Mouse (Mus musculus): ENCODE results near the gene 5730480H06Rik.

The 5730480H06Rik gene

DNA sequence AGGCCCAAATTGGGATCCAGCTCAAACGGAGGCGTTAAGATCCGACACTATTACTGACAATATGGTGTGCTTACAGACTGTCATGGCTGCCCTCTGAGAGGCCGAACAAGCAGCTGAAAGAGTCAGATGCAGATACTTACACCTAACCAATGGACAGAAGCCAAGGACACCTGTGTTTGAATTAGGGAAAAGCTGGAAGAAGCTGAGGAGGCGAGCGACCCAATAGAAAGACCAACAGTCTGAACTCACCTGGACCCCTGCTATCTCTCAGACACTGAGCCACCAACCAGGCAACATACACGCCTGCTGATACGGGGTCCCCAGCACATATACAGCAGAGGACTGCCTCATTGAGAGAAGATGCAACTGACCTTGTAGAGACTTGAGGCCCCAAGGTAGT, at the start of gene 5730480H06Rik:
Gene 5730480H06Rik, plus strand, starts transcription at position 301 of the 400 bp plus-strand sequence.
- no peak for DNase-seq (ENCODE audit: low spot score)

DNA sequence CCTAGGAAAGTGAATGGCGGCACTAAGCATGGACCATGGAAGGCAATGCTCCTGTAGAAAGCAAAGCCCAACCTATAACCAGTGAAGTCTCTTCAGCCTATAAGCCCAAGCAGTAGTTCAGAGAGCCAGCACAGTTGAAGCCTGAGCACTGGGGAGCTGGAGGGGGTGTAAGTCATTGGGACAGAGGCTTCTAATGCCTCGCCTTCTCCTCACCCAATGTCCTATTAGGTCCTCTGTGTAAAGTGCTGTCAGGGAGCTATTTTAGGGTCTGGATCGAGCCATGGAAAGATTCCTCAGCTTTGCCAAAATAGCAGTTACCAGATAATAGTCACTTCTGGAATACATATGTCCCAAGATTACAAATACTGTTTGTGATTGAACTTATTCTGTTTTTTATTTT, 26.6 kb upstream of the 5730480H06Rik start:
- DNase-seq (ENCODE audit: low spot score), result no peak

GRCm38 (mm10) chr5:48315057-48315602, 12.6 kb upstream of the 5730480H06Rik start:
- DNase-seq (ENCODE audit: low spot score), result no peak

DNA sequence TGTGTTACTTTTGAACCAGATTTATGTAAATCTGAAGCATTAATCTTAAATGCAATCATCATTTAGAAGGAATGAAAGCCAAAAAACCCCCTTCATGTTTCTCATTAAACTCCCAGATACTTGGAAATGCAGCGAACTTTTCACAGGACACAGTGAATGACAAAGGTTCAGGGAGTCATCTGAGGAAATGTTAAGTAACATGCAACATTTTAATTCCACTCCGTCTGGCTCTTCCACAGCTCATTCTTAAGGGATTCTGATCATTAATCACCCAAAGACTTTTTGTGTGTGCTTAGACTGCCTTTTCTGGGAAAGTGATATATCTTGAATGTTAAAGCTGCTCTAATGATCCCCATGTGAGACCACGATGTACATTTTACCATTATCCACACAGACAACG, 7.2 kb upstream of the 5730480H06Rik start:
- no peak for DNase-seq (ENCODE audit: low spot score)

DNA sequence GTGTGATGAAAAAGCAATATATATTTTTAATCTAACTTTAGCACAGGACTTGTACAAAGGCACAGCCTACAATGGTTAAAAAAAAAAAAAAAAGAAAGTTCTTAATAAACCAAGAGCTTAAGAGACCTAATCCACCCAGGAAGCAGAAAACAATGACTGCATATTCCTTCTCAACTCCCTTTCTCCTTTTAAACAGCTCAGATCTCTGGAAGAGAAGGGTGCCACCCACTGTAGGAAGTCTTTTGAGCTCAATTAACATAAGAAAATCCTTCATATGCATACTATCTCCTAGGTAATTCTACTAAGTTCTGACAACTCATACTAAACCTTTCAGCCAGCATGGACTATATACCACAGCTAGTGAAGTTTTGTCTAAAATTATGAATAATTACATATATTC, 1.5 kb upstream of the 5730480H06Rik start:
- no peak for DNase-seq (ENCODE audit: low spot score)

DNA sequence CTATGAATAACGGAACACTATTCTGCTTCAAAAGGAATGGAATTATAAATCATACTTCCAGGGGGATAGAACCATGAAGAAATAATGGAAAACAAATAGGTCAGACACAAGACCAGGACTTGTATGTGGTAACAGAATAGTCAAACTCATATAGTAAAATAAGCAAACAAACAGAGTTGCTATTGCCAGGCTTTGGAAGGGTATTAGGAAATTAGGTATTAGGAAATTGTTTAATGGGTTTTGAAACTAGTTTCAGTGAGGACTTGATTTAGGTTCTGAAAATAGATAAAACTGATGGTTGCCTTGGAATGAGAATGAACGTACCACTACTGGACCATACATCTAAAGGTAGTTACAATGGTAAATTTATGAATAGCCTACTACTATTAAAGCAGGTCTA, 2.0 kb downstream of the 5730480H06Rik start:
- no peak for DNase-seq (ENCODE audit: low spot score)

DNA sequence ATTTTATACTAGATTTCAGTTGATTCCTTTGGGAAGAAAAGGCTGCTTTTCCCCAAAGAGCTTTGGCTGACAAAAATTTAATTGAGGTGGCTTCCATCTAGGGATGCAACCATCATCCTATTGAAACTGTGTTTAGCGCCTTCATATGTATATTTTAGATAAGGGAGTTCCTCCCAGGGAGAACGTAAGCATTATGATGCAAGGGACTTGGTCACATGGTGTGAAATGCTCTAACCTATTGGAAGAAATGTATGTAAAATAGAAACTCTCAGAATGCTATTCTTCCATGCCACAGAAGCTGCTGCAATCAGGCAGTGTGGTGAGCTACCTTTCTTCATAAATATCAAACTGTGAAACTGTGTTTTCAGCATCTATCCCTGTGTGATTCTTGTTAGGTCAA, 3.1 kb downstream of the 5730480H06Rik start:
- DNase-seq (ENCODE audit: low spot score), result no peak

DNA sequence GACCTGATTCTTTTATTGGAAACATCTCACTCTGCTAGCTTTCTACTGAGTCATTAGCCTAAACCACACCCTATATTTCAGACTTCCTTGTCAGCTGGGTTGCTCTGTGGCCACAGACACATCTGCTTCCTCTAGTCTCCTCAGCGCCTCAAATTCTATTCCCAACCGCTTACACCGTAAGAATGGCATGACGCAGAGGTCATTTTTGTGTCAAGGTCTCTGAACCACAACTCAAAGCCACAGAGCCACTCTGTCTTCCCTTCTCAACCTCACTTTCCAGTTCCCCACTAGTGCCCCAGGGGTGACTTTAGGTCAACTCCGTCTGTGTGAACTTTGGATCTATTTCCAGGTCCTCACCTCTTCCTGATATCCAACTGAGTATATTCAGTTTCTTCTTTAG, 3.7 kb downstream of the 5730480H06Rik start:
- no peak for DNase-seq (ENCODE audit: low spot score)

GRCm38 (mm10) chr5:48333407-48333806, 5.7 kb downstream of the 5730480H06Rik start:
- DNase-seq (ENCODE audit: low spot score), result no peak

DNA sequence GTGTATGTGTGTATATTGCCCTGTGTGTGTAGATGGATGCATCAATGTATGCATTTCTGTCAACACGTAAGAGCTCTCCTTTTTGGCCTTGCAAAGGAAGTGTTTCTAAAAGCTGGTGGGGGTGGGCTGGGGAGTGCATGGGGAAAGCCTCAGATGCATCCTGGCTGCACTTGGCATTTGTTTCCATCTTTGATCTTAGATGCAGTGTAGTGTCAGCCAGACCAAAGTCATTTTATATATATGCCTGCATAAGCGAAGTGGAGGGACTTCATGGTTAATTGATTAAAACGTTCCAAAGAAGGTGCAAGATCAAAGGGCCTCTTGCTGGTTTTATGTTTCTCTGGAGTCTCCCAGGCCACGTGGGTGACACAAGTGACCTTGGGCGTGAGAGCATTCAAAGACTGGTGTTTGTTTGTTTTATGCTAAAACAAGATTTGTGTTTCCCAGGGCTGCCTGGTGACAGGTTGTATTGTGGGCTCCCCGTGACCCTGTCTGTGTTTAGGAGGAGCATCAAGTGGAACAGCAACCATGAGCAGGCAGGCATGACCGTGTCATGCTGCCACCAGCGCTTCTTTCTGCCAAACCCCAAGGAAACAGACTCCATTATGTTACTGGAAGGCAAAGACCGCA, 6.2 kb downstream of the 5730480H06Rik start:
- DNase-seq (ENCODE audit: low spot score), result no peak

DNA sequence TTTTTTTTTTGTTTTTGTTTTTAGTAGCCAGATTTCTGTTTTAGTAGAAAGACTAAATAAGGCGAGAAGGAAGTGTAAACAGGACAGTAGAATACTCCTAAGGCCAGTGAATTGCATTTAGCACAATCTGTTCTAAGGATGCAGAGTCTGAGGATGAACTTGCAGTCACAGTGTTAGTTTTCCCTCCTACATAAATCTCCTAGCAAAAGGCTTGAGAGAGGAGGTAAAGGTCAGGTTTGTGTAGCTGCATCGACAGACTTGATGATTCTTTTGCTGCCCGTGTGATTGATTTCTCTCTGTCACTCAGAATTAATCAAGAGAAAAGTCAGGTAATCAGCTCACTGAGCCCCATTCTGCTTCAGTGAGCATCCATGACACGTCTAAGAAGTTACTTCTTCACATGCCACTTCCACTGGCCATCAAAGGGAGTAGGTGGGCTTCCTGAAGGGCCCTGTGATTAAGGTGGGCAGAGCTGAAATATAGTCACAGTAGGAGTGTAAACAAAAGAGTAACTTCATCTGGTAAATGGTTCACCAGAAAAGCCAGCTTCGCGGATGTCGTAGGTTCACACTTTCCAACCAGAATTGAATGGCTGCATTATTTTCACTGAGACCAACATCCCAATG, 13.2 kb downstream of the 5730480H06Rik start:
- no peak for DNase-seq (ENCODE audit: low spot score)

- no peak for DNase-seq (ENCODE audit: low spot score)
These were observed 17.6 kb downstream of the 5730480H06Rik start for GRCm38 (mm10) chr5:48345095-48345982.

GRCm38 (mm10) chr5:48345983-48346648, 18.4 kb downstream of the 5730480H06Rik start:
- no peak for DNase-seq (ENCODE audit: low spot score)

GRCm38 (mm10) chr5:48349309-48349708, 21.6 kb downstream of the 5730480H06Rik start:
- DNase-seq (ENCODE audit: low spot score), result no peak

- DNase-seq (ENCODE audit: low spot score), result peak; percentile 89
These were observed 44.4 kb downstream of the 5730480H06Rik start for GRCm38 (mm10) chr5:48371890-48372766.

DNA sequence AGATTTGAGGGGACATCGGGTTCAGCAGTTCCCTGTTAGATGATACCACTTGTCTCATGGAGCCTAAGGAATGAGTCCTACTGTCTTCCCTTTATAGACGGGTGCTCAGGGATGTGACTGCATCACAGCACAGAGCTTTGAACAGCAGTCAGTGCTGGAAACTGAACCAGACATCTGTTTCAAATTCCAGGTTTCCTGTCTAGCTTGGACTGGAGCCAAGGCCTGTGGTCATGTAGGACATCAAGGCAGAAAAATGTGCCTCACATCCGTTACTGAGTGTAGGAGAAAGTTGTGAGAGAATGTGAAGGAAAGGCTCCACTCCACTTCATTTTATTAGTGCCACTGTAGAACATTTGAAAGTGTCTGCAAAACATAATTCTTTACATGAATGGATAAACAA, 74.7 kb downstream of the 5730480H06Rik start:
- no peak for DNase-seq (ENCODE audit: low spot score)

GRCm38 (mm10) chr5:48408276-48408675, 80.5 kb downstream of the 5730480H06Rik start:
- DNase-seq (ENCODE audit: low spot score), result no peak

GRCm38 (mm10) chr5:48410348-48410747, 82.6 kb downstream of the 5730480H06Rik start:
- no peak for DNase-seq (ENCODE audit: low spot score)

GRCm38 (mm10) chr5:48411462-48411861, 83.7 kb downstream of the 5730480H06Rik start:
- DNase-seq (ENCODE audit: low spot score), result no peak

DNA sequence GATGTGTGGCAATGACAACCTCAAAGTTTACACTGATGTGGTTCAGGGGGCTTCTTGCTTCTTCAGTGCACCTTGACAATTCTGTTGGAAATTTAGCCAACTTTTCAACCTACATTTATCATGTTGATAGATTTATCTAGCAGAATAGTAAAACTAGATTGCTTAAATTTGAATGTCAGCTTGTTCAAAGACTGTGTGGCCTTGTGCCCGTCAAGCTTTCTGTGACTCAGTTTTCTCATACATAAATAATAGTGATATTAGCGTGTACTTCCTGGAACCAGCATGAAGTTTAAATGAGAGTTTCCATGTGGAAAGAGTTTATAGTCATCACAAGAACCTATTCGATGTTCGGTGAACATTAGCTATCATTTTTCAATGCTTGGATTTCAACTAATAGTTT, 84.5 kb downstream of the 5730480H06Rik start:
- no peak for DNase-seq (ENCODE audit: low spot score)

GRCm38 (mm10) chr5:48419741-48420140, 92.0 kb downstream of the 5730480H06Rik start:
- no peak for DNase-seq (ENCODE audit: low spot score)

Measured in c-Kit-positive CD71-positive TER-119-positive erythroid progenitor cells, embryonic 14.5 days (primary cell).